Mouse (Mus musculus): Measurements from ENCODE around the gene Ston2. TPM values are rescaled to one million over a fixed set of nuclear protein-coding genes. Genes with fewer than 3 reads are reported as not detected.

Gene Ston2
- polyA plus RNA-seq, 1 experiment = 14.0 TPM

- WGBS = 60% methylated on average over 1 of the region's 1 CpGs
- Histone ChIP-seq H3K4me3 (replicated peaks; ENCODE audit: control insufficient read depth, low read depth, low read length) (no peak overlapping the region), H3K27ac (ENCODE audit: control insufficient read depth, insufficient read depth, low read depth, low read length, poor library complexity) (no peak overlapping the region), H3K4me1 (ENCODE audit: control insufficient read depth, insufficient read depth, low read length) (no peaks in the 10 kb centered on the region)
- TF ChIP-seq CTCF (IDR thresholded peaks at IDR 0.05; ENCODE audit: control insufficient read depth, insufficient read depth, low read length) (peak; percentile 67), POLR2A (IDR thresholded peaks at IDR 0.05; ENCODE audit: borderline replicate concordance, control insufficient read depth, low read depth, low read length) (no peak)
Measured at GRCm38 (mm10) chr12:91625013-91625412, 163.2 kb downstream of the Ston2 start.

- TF ChIP-seq POLR2A (IDR thresholded peaks at IDR 0.05; ENCODE audit: borderline replicate concordance, control insufficient read depth, low read depth, low read length) (no peak), CTCF (IDR thresholded peaks at IDR 0.05; ENCODE audit: control insufficient read depth, insufficient read depth, low read length) (no peak)
- no peak overlapping the region for H3K4me3 ChIP-seq (replicated peaks; ENCODE audit: control insufficient read depth, low read depth, low read length)
- no peak overlapping the region for H3K27ac ChIP-seq (ENCODE audit: control insufficient read depth, insufficient read depth, low read depth, low read length, poor library complexity)
- H3K4me1 ChIP-seq (ENCODE audit: control insufficient read depth, insufficient read depth, low read length) = no peaks in the 10 kb centered on the region
- 85% methylated on average over 5 of the region's 5 CpGs for WGBS
Measured at GRCm38 (mm10) chr12:91609425-91609824, 178.8 kb downstream of the Ston2 start.

- H3K27ac ChIP-seq (ENCODE audit: control insufficient read depth, insufficient read depth, low read depth, low read length, poor library complexity) = no peak overlapping the region
- H3K4me3 ChIP-seq (replicated peaks; ENCODE audit: control insufficient read depth, low read depth, low read length) = no peak overlapping the region
- 78% methylated on average over 7 of the region's 7 CpGs for WGBS
- H3K4me1 ChIP-seq (ENCODE audit: control insufficient read depth, insufficient read depth, low read length) = no peaks in the 10 kb centered on the region
- no peak for TF ChIP-seq CTCF (IDR thresholded peaks at IDR 0.05; ENCODE audit: control insufficient read depth, insufficient read depth, low read length)
- TF ChIP-seq POLR2A (IDR thresholded peaks at IDR 0.05; ENCODE audit: borderline replicate concordance, control insufficient read depth, low read depth, low read length) = no peak
Measured at GRCm38 (mm10) chr12:91607678-91608077, 180.5 kb downstream of the Ston2 start.

DNA sequence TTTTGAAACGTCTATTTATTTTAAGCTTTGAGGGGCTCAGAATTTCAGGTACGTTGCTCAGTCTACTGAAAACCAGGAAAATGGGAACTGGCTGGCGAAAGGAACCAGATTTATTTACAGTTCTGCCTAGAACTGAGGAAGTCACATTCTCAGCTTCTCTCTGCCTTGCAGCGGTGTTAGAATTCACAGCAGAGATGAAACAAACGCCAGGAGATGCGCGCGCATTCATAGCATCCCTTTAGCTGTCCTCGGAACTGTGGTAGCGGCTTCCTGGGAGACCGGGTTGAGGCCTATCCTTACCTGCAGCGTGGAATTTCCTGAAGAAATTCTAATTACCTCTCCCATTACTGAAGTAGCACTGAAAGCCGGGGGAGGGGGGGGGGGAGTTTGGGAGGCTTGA lies 181.5 kb downstream of the Ston2 start:
- H3K27ac ChIP-seq (ENCODE audit: control insufficient read depth, insufficient read depth, low read depth, low read length, poor library complexity) = no peak overlapping the region
- H3K4me1 ChIP-seq (ENCODE audit: control insufficient read depth, insufficient read depth, low read length) = no peaks in the 10 kb centered on the region
- no peak overlapping the region for H3K4me3 ChIP-seq (replicated peaks; ENCODE audit: control insufficient read depth, low read depth, low read length)
- TF ChIP-seq POLR2A (IDR thresholded peaks at IDR 0.05; ENCODE audit: borderline replicate concordance, control insufficient read depth, low read depth, low read length) (no peak), CTCF (IDR thresholded peaks at IDR 0.05; ENCODE audit: control insufficient read depth, insufficient read depth, low read length) (no peak)
- 73% methylated on average over 13 of the region's 13 CpGs for WGBS

DNA sequence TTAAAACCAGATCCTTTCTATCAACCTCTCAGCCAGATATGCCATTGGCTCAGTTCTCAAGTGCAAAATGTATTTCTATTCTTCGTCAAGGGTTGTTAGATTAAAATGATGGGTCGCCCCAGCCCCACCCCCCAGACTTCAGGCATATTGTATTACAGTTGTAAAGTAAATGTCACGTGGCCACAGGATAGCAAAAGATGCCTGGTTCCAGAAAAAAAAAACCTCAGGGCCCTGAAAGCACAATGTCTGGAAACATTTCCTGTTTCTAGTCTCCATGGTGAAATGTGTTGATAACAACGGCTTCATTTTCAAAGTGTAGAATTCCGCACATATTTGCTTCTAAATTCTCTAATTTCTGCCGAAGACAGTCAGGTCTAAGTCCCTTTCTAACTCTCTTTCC lies 183.6 kb downstream of the Ston2 start:
- 48% methylated on average over 6 of the region's 6 CpGs for WGBS
- Histone ChIP-seq H3K4me3 (replicated peaks; ENCODE audit: control insufficient read depth, low read depth, low read length) (no peak overlapping the region), H3K4me1 (ENCODE audit: control insufficient read depth, insufficient read depth, low read length) (no peaks in the 10 kb centered on the region), H3K27ac (ENCODE audit: control insufficient read depth, insufficient read depth, low read depth, low read length, poor library complexity) (no peak overlapping the region)
- TF ChIP-seq CTCF (IDR thresholded peaks at IDR 0.05; ENCODE audit: control insufficient read depth, insufficient read depth, low read length) = no peak
- TF ChIP-seq POLR2A (IDR thresholded peaks at IDR 0.05; ENCODE audit: borderline replicate concordance, control insufficient read depth, low read depth, low read length) = no peak

DNA sequence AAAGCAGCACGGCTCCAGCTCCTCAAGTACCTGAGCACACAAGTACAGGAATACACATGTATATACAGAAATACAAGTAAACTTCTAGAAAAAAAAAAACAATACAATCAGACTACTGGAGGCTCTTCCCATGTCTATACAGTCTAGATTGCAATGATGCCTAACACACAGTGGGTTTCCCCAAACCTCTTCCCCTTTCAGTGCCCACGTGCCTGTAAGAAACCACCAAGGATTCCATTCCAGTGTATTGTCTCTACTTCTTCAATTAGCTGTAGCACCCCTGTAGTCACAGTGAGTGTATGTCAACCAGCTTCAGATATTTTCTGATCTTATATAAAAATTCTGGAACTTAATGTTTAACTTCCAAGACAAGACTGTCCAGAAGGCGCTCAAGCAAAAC lies 196.1 kb downstream of the Ston2 start:
- TF ChIP-seq POLR2A (IDR thresholded peaks at IDR 0.05; ENCODE audit: borderline replicate concordance, control insufficient read depth, low read depth, low read length) (no peak), CTCF (IDR thresholded peaks at IDR 0.05; ENCODE audit: control insufficient read depth, insufficient read depth, low read length) (no peak)
- H3K4me1 ChIP-seq (ENCODE audit: control insufficient read depth, insufficient read depth, low read length) = peaks cover 4% of the 10 kb centered on the region
- 59% methylated on average over 3 of the region's 3 CpGs for WGBS
- no peak overlapping the region for H3K4me3 ChIP-seq (replicated peaks; ENCODE audit: control insufficient read depth, low read depth, low read length)
- no peak overlapping the region for H3K27ac ChIP-seq (ENCODE audit: control insufficient read depth, insufficient read depth, low read depth, low read length, poor library complexity)

DNA sequence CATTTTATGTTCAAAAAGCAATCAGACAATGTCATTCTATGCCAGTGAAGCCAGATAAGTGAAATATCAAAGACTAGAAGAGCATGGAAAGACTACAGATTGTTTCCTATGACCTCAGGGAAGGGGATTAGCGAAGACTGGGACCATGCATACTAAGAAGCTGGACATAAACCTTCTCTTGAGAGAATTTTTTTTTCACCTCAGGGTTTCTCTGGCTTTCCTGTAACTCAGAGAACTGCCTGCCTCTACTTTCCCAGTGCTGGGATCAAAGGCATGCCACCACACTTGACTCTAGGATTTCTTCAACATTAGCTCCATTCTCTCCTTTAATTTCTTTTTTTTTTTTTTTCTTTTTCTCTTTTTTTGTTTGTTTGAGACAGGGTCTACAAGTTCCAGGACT lies 197.0 kb downstream of the Ston2 start:
- Histone ChIP-seq H3K4me3 (replicated peaks; ENCODE audit: control insufficient read depth, low read depth, low read length) (no peak overlapping the region), H3K27ac (ENCODE audit: control insufficient read depth, insufficient read depth, low read depth, low read length, poor library complexity) (no peak overlapping the region), H3K4me1 (ENCODE audit: control insufficient read depth, insufficient read depth, low read length) (peaks cover 4% of the 10 kb centered on the region)
- TF ChIP-seq POLR2A (IDR thresholded peaks at IDR 0.05; ENCODE audit: borderline replicate concordance, control insufficient read depth, low read depth, low read length) (no peak), CTCF (IDR thresholded peaks at IDR 0.05; ENCODE audit: control insufficient read depth, insufficient read depth, low read length) (no peak)
- WGBS = 88% methylated on average over 1 of the region's 1 CpGs

- 28% methylated on average over 6 of the region's 6 CpGs for WGBS
- Histone ChIP-seq H3K4me3 (replicated peaks; ENCODE audit: control insufficient read depth, low read depth, low read length) (peak overlapping the region; percentile 98), H3K27ac (ENCODE audit: control insufficient read depth, insufficient read depth, low read depth, low read length, poor library complexity) (peak overlapping the region; percentile 100; the same call in 1 of the 2 replicates), H3K4me1 (ENCODE audit: control insufficient read depth, insufficient read depth, low read length) (peaks cover 4% of the 10 kb centered on the region)
- TF ChIP-seq POLR2A (IDR thresholded peaks at IDR 0.05; ENCODE audit: borderline replicate concordance, control insufficient read depth, low read depth, low read length) = no peak
Measured at GRCm38 (mm10) chr12:91590716-91591115, 197.5 kb downstream of the Ston2 start.

All from bone marrow, adult 2 months (tissue).